Mouse (Mus musculus) cortical plate, adult 2 months (tissue): ENCODE results near the gene Zbtb5.

Source experiments
- CTCF ChIP-seq: fragments of 200-500 bp; IDR thresholded peaks from 2 replicates; pipeline ENCODE4 v1.5.1; 2011; ENCODE audit warnings: mild to moderate bottlenecking, control low read depth, low read length; ENCODE audit not compliant: insufficient read depth; ENCODE audit errors: extremely low read depth
- POLR2A ChIP-seq: fragments of 200-500 bp; IDR thresholded peaks from 2 replicates; pipeline ENCODE4 v1.6.1; 2011; ENCODE audit warnings: mild to moderate bottlenecking, low read length, control low read depth; ENCODE audit not compliant: insufficient read depth; ENCODE audit errors: extremely low read depth

GRCm38 (mm10) chr4:45010806-45011415, 1.3 kb downstream of the Zbtb5 start:
- no peak for TF ChIP-seq CTCF
- TF ChIP-seq POLR2A = no peak
